Mouse (Mus musculus): ENCODE measurements at regions not wholly inside any gene's neighbourhood (a gene's known extent, or its start where the extent isn't known, plus 50 kb on each side); places are given as distances from the start of the nearest gene placed in this dataset.

GRCm38 (mm10) chr12:92004391-92005094 lies 155.6 kb upstream of the Sel1l start:
- Histone ChIP-seq H3K4me1 (no peaks in the 10 kb centered on the region), H3K36me3 (replicated peaks; ENCODE audit: low read length) (no peaks in the 10 kb centered on the region), H3K4me3 (replicated peaks) (no peak overlapping the region), H3K9me3 (no peaks in the 10 kb centered on the region), H3K27me3 (replicated peaks) (no peaks in the 10 kb centered on the region)
- no peak for TF ChIP-seq GATA1 (IDR thresholded peaks at IDR 0.05; ENCODE audit: borderline replicate concordance, low read length)
- no peak for TF ChIP-seq FLI1 (IDR thresholded peaks at IDR 0.05; ENCODE audit: low read length)

- Histone ChIP-seq H3K4me3 (replicated peaks) (no peak overlapping the region), H3K36me3 (replicated peaks; ENCODE audit: low read length) (no peaks in the 10 kb centered on the region), H3K27me3 (replicated peaks) (no peaks in the 10 kb centered on the region), H3K9me3 (no peaks in the 10 kb centered on the region; the same call in 1 of the 2 replicates), H3K4me1 (no peaks in the 10 kb centered on the region)
- no peak for TF ChIP-seq FLI1 (IDR thresholded peaks at IDR 0.05; ENCODE audit: low read length)
- no peak for TF ChIP-seq GATA1 (IDR thresholded peaks at IDR 0.05; ENCODE audit: borderline replicate concordance, low read length)
Observed at GRCm38 (mm10) chr12:91999031-91999430, 150.1 kb upstream of the Sel1l start.

GRCm38 (mm10) chr12:91997404-91997803 lies 148.4 kb upstream of the Sel1l start:
- H3K4me1 ChIP-seq = no peaks in the 10 kb centered on the region
- no peaks in the 10 kb centered on the region; the same call in 1 of the 2 replicates for H3K9me3 ChIP-seq
- no peak overlapping the region for H3K4me3 ChIP-seq (replicated peaks)

DNA sequence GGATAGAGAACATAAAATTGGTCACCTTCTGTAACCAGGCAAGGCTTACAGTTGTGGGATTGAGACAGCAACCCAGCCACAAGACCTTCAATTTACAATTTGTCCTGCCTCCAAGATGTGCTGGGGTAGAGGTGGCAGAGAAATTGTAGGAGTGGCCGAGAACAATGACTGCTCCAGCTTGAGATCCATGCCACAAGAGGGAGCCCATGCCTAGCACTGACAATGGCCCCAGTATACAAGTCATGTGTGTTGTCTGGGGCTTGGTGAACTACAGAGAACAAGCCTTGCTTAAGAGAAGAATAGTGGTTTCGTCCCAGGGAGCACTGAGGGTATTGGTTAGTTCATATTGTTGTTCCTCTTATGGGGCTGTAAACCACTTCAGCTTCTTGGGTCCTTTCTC lies 146.6 kb upstream of the Sel1l start:
- H3K36me3 ChIP-seq (replicated peaks; ENCODE audit: low read length) = no peaks in the 10 kb centered on the region

More at GRCm38 (mm10) chr12:91997404-91997803, 148.4 kb upstream of the Sel1l start:
- Histone ChIP-seq H3K27me3 (replicated peaks) (no peaks in the 10 kb centered on the region), H3K36me3 (replicated peaks; ENCODE audit: low read length) (no peaks in the 10 kb centered on the region)
- TF ChIP-seq FLI1 (IDR thresholded peaks at IDR 0.05; ENCODE audit: low read length) (no peak), GATA1 (IDR thresholded peaks at IDR 0.05; ENCODE audit: borderline replicate concordance, low read length) (no peak)

DNA sequence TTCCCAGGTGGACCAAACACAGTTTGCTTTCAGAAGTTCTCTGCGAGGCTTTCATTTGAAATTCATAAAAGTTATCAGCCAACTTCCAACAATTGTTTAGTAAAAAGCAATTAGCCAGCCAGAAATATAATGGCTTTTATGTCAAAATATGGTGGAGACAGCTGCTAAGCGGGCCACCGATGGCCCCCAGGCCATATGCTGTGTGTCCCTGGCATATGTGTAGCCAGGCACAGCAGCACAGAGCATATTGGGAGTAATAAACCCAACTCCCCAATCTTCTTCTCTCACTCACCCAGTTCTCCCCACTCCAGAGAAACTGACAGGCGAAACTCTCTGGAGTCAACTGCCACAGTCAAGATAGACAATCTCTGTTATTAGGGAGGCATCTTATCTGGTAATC lies 137.5 kb upstream of the Sel1l start:
- Histone ChIP-seq H3K9me3 (peaks cover 6% of the 10 kb centered on the region), H3K36me3 (replicated peaks; ENCODE audit: low read length) (no peaks in the 10 kb centered on the region), H3K27me3 (replicated peaks) (no peaks in the 10 kb centered on the region), H3K4me3 (replicated peaks) (no peak overlapping the region), H3K4me1 (no peaks in the 10 kb centered on the region)
- TF ChIP-seq GATA1 (IDR thresholded peaks at IDR 0.05; ENCODE audit: borderline replicate concordance, low read length) (no peak), FLI1 (IDR thresholded peaks at IDR 0.05; ENCODE audit: low read length) (no peak)

More for the DNA sequence above, 146.6 kb upstream of the Sel1l start:
- H3K4me1 ChIP-seq = no peaks in the 10 kb centered on the region
- no peaks in the 10 kb centered on the region; the same call in 1 of the 2 replicates for H3K9me3 ChIP-seq
- H3K4me3 ChIP-seq (replicated peaks) = no peak overlapping the region
- H3K27me3 ChIP-seq (replicated peaks) = no peaks in the 10 kb centered on the region
- TF ChIP-seq FLI1 (IDR thresholded peaks at IDR 0.05; ENCODE audit: low read length) = no peak
- TF ChIP-seq GATA1 (IDR thresholded peaks at IDR 0.05; ENCODE audit: borderline replicate concordance, low read length) = no peak

GRCm38 (mm10) chr12:91980321-91980720 lies 131.4 kb upstream of the Sel1l start:
- Histone ChIP-seq H3K9me3 (peaks cover 6% of the 10 kb centered on the region), H3K27me3 (replicated peaks) (no peaks in the 10 kb centered on the region), H3K4me1 (no peaks in the 10 kb centered on the region), H3K36me3 (replicated peaks; ENCODE audit: low read length) (no peaks in the 10 kb centered on the region), H3K4me3 (replicated peaks) (no peak overlapping the region)
- no peak for TF ChIP-seq FLI1 (IDR thresholded peaks at IDR 0.05; ENCODE audit: low read length)
- TF ChIP-seq GATA1 (IDR thresholded peaks at IDR 0.05; ENCODE audit: borderline replicate concordance, low read length) = no peak

GRCm38 (mm10) chr12:91971045-91971444 lies 122.1 kb upstream of the Sel1l start:
- TF ChIP-seq FLI1 (IDR thresholded peaks at IDR 0.05; ENCODE audit: low read length) = no peak
- no peak for TF ChIP-seq GATA1 (IDR thresholded peaks at IDR 0.05; ENCODE audit: borderline replicate concordance, low read length)
- no peaks in the 10 kb centered on the region for H3K36me3 ChIP-seq (replicated peaks; ENCODE audit: low read length)
- no peaks in the 10 kb centered on the region for H3K9me3 ChIP-seq

GRCm38 (mm10) chr12:91965937-91966336 lies 117.0 kb upstream of the Sel1l start:
- H3K9me3 ChIP-seq = no peaks in the 10 kb centered on the region
- H3K4me1 ChIP-seq = no peaks in the 10 kb centered on the region
- H3K27me3 ChIP-seq (replicated peaks) = no peaks in the 10 kb centered on the region
- H3K4me3 ChIP-seq (replicated peaks) = no peak overlapping the region
- TF ChIP-seq FLI1 (IDR thresholded peaks at IDR 0.05; ENCODE audit: low read length) (no peak), GATA1 (IDR thresholded peaks at IDR 0.05; ENCODE audit: borderline replicate concordance, low read length) (no peak)
- no peaks in the 10 kb centered on the region for H3K36me3 ChIP-seq (replicated peaks; ENCODE audit: low read length)

More at GRCm38 (mm10) chr12:91971045-91971444, 122.1 kb upstream of the Sel1l start:
- Histone ChIP-seq H3K4me1 (no peaks in the 10 kb centered on the region), H3K4me3 (replicated peaks) (no peak overlapping the region), H3K27me3 (replicated peaks) (no peaks in the 10 kb centered on the region)

GRCm38 (mm10) chr12:91963239-91963638 lies 114.3 kb upstream of the Sel1l start:
- Histone ChIP-seq H3K4me1 (no peaks in the 10 kb centered on the region), H3K9me3 (no peaks in the 10 kb centered on the region), H3K27me3 (replicated peaks) (no peaks in the 10 kb centered on the region), H3K36me3 (replicated peaks; ENCODE audit: low read length) (no peaks in the 10 kb centered on the region), H3K4me3 (replicated peaks) (no peak overlapping the region)
- no peak for TF ChIP-seq FLI1 (IDR thresholded peaks at IDR 0.05; ENCODE audit: low read length)
- no peak for TF ChIP-seq GATA1 (IDR thresholded peaks at IDR 0.05; ENCODE audit: borderline replicate concordance, low read length)

DNA sequence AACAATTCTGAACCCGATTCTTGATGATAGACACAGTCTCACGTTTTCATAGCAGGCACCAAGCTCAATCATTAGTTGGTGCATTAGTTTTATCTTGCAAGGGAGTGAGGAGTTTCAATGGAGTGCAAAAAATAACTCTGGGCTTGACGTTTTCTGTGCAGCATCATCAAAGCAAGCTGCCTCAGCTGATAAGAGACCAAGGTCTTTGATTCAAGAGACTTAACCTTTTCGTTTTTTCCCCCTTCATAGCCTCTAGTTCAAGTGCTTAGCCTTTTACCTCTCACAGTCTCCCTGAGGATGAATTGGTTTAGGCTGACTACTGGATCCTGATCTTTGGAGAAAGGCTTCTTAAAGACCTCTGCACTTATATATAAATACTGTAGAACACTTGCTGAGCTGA lies 109.1 kb upstream of the Sel1l start:
- no peaks in the 10 kb centered on the region for H3K4me1 ChIP-seq
- no peak overlapping the region for H3K4me3 ChIP-seq (replicated peaks)
- no peaks in the 10 kb centered on the region for H3K36me3 ChIP-seq (replicated peaks; ENCODE audit: low read length)
- no peaks in the 10 kb centered on the region for H3K9me3 ChIP-seq
- TF ChIP-seq FLI1 (IDR thresholded peaks at IDR 0.05; ENCODE audit: low read length) (no peak), GATA1 (IDR thresholded peaks at IDR 0.05; ENCODE audit: borderline replicate concordance, low read length) (no peak)
- H3K27me3 ChIP-seq (replicated peaks) = no peaks in the 10 kb centered on the region

Measured in megakaryocyte, embryonic 14.5 days (primary cell).